ENCODE assay signal across 16 mouse cellular contexts in genomic region chr15:27967128-27967876, GRCm38 (mm10). TPM values are rescaled to one million over a fixed set of nuclear protein-coding genes. Genes with fewer than 3 reads are reported as not detected.
DNase-seq lines count a peak whose midpoint lies in the region; ATAC-seq lines count a peak whose summit lies in the region.
"Had no signal": no experiment of that assay in that cellular context is flagged by ENCODE, and none has a peak within 500 bp of the region (broad histone marks: within the 10 kb centered on the region; RNA-seq: fewer than 3 reads in every experiment).

No protein-coding gene starts in this region.

- no peak overlapping the region for H3K27ac ChIP-seq in heart, embryonic 13.5 days (replicated peaks)
- H3K27ac ChIP-seq in midbrain, embryonic 16.5 days (ENCODE audit: low read length) = no peak overlapping the region
- no peak overlapping the region for H3K27ac ChIP-seq in midbrain, embryonic 11.5 days (ENCODE audit: low read depth, low read length)
- H3K27ac ChIP-seq in liver, embryonic 16.5 days (ENCODE audit: low read length) = no peak overlapping the region
- H3K27ac ChIP-seq: heart, embryonic 10.5 days; hindbrain, embryonic 15.5 days; macrophage had no signal

- no peak overlapping the region for H3K4me3 ChIP-seq in heart, embryonic 13.5 days
- no peak overlapping the region for H3K4me3 ChIP-seq in midbrain, embryonic 16.5 days (ENCODE audit: low read depth, low read length)
- H3K4me3 ChIP-seq in midbrain, embryonic 11.5 days (ENCODE audit: low read depth, low read length) = no peak overlapping the region
- H3K4me3 ChIP-seq in liver, embryonic 16.5 days (ENCODE audit: low read depth, low read length) = no peak overlapping the region
- H3K4me3 ChIP-seq: forebrain, embryonic 12.5 days; heart, embryonic 10.5 days; hindbrain, embryonic 15.5 days had no signal

- peak overlapping the region; percentile 24; the same call in 1 of the 2 replicates for H3K9ac ChIP-seq in heart, embryonic 13.5 days
- 0 out of 2 replicates have a peak overlapping the region, but pooled peaks have one; percentile 6 for H3K9ac ChIP-seq in midbrain, embryonic 16.5 days (ENCODE audit: low read depth, low read length)
- H3K9ac ChIP-seq in midbrain, embryonic 11.5 days (ENCODE audit: low read length) = no peak overlapping the region
- H3K9ac ChIP-seq in liver, embryonic 16.5 days (ENCODE audit: low read depth, low read length) = no peak overlapping the region
- H3K9ac ChIP-seq: forebrain, embryonic 12.5 days; hindbrain, embryonic 15.5 days had no signal

- peaks cover 58% of the 10 kb centered on the region for H3K4me1 ChIP-seq in heart, embryonic 13.5 days
- peaks cover 35% of the 10 kb centered on the region for H3K4me1 ChIP-seq in midbrain, embryonic 16.5 days (ENCODE audit: control insufficient read depth, insufficient read depth, low read length)
- H3K4me1 ChIP-seq in midbrain, embryonic 11.5 days (ENCODE audit: control insufficient read depth, insufficient read depth, low read length) = peaks cover 14% of the 10 kb centered on the region
- no peaks in the 10 kb centered on the region for H3K4me1 ChIP-seq in liver, embryonic 16.5 days (ENCODE audit: control insufficient read depth, low read depth, low read length)

- no peak for DNase-seq in heart, postnatal 4 days
- no peak for DNase-seq in midbrain, embryonic 11.5 days (ENCODE audit: low spot score, missing footprints)
- no peak for DNase-seq in T-cell, adult 2 months (ENCODE audit: low spot score)
- DNase-seq in kidney, postnatal 36 days = no peak
- DNase-seq: B cell, adult 2 months; gastrocnemius, postnatal 14 days; lung, adult 18-20 months; right cerebral cortex, postnatal 4 days; thymus, postnatal 36 days had no signal

- H3K27me3 ChIP-seq in heart, embryonic 13.5 days (replicated peaks) = no peaks in the 10 kb centered on the region
- H3K27me3 ChIP-seq in midbrain, embryonic 16.5 days (ENCODE audit: control insufficient read depth, insufficient read depth, low read depth, low read length) = no peaks in the 10 kb centered on the region
- no peaks in the 10 kb centered on the region for H3K27me3 ChIP-seq in midbrain, embryonic 11.5 days (ENCODE audit: control insufficient read depth, insufficient read depth, low read length)
- H3K27me3 ChIP-seq in liver, embryonic 16.5 days (ENCODE audit: control insufficient read depth, insufficient read depth, low read depth, low read length) = no peaks in the 10 kb centered on the region
- H3K27me3 ChIP-seq: forebrain, embryonic 12.5 days; hindbrain, embryonic 15.5 days had no signal

- 63% methylated on average over 14 of the region's 14 CpGs for WGBS in heart, embryonic 13.5 days
- 71% methylated on average over 14 of the region's 14 CpGs for WGBS in midbrain, embryonic 16.5 days
- 88% methylated on average over 14 of the region's 14 CpGs for WGBS in midbrain, embryonic 11.5 days
- 53% methylated on average over 14 of the region's 14 CpGs for WGBS in liver, embryonic 16.5 days (ENCODE audit: insufficient replicate concordance)

- no peaks in the 10 kb centered on the region for H3K36me3 ChIP-seq in heart, embryonic 13.5 days
- no peaks in the 10 kb centered on the region for H3K36me3 ChIP-seq in midbrain, embryonic 16.5 days (ENCODE audit: control insufficient read depth, insufficient read depth, low read length)
- no peaks in the 10 kb centered on the region for H3K36me3 ChIP-seq in midbrain, embryonic 11.5 days (ENCODE audit: control insufficient read depth, insufficient read depth, low read length)
- no peaks in the 10 kb centered on the region for H3K36me3 ChIP-seq in liver, embryonic 16.5 days (ENCODE audit: control insufficient read depth, insufficient read depth)
- H3K36me3 ChIP-seq: forebrain, embryonic 12.5 days; heart, embryonic 10.5 days; hindbrain, embryonic 15.5 days had no signal

- no peaks in the 10 kb centered on the region for H3K9me3 ChIP-seq in heart, embryonic 13.5 days
- H3K9me3 ChIP-seq in midbrain, embryonic 16.5 days (replicated peaks; ENCODE audit: control insufficient read depth, low read length, poor library complexity, severe bottlenecking) = no peaks in the 10 kb centered on the region
- no peaks in the 10 kb centered on the region for H3K9me3 ChIP-seq in midbrain, embryonic 11.5 days (ENCODE audit: control insufficient read depth, low read length)
- no peaks in the 10 kb centered on the region for H3K9me3 ChIP-seq in liver, embryonic 16.5 days (replicated peaks; ENCODE audit: control insufficient read depth, low read length)
- H3K9me3 ChIP-seq: forebrain, embryonic 12.5 days; heart, embryonic 10.5 days; hindbrain, embryonic 15.5 days had no signal

- H3K4me2 ChIP-seq in heart, embryonic 13.5 days = no peak overlapping the region
- H3K4me2 ChIP-seq in midbrain, embryonic 16.5 days (ENCODE audit: low read length) = no peak overlapping the region
- H3K4me2 ChIP-seq in midbrain, embryonic 11.5 days = no peak overlapping the region
- no peak overlapping the region for H3K4me2 ChIP-seq in liver, embryonic 16.5 days (ENCODE audit: low read depth, low read length)
- H3K4me2 ChIP-seq: forebrain, embryonic 12.5 days; hindbrain, embryonic 15.5 days had no signal

- ATAC-seq in heart, embryonic 13.5 days (ENCODE audit: extremely low read depth, insufficient number of reproducible peaks, low FRiP score, low TSS enrichment) = no peak
- no peak for ATAC-seq in midbrain, embryonic 16.5 days
- no peak for ATAC-seq in midbrain, embryonic 11.5 days (ENCODE audit: low FRiP score)
- ATAC-seq in liver, embryonic 16.5 days (ENCODE audit: low read depth) = peak; percentile 70

RNA-seq across cellular contexts. Expression of gene Trio, which starts 58.3 kb away (rescaled TPM):
- 15.7 and 17.5 TPM in 2 replicates for polyA plus RNA-seq in heart, embryonic 13.5 days (2015; fragmentation: Nextera tagmentation; extraction: Ambion mirVana)
- total RNA-seq in heart, postnatal 4 days (2021) = 10 to 100 TPM; 91.2 to 98.7 TPM
- polyA plus RNA-seq in midbrain, embryonic 16.5 days (2015; fragmentation: Nextera tagmentation; extraction: Ambion mirVana) = 37.5 and 45.9 TPM in 2 replicates
- 32.5 and 36.2 TPM in 2 replicates for polyA plus RNA-seq in midbrain, embryonic 11.5 days (2014; fragmentation: Nextera tagmentation; extraction: Ambion mirVana)
- polyA plus RNA-seq in liver, embryonic 16.5 days (2015; fragmentation: Nextera tagmentation; extraction: Ambion mirVana) = 2.7 and 3.2 TPM in 2 replicates

Comparison
In these comparisons a context has a peak if more than half of its experiments do, and no peak if none do; other contexts are left out.
1. H3K9ac ChIP-seq: peak in heart, embryonic 13.5 days (single experiment) and midbrain, embryonic 16.5 days (single experiment); none in midbrain, embryonic 11.5 days (single experiment) and liver, embryonic 16.5 days (single experiment).